Mouse (Mus musculus) lung, postnatal 0 days (tissue): ENCODE results near the gene Gm43517. TPM values are rescaled to one million over a fixed set of nuclear protein-coding genes. Genes with fewer than 3 reads are reported as not detected.

Experiments used
- ATAC-seq: fragments of 200-750 bp; cut with Nextera tagmentation; 2 replicates; pipeline ENCODE4 v1.8.0; 2017; ENCODE audit warnings: moderate library complexity
- DNase-seq: peaks from one replicate; pipeline ENCODE4 v3.0.0-alpha.2; 2016; ENCODE audit warnings: low spot score
- H3K27ac ChIP-seq: fragments of 300-500 bp; sonication (generic); 2 replicates; pipeline ENCODE4 v1.5.1; 2014; ENCODE audit warnings: antibody characterized with exemption, mild to moderate bottlenecking, low read length, mixed read lengths
- H3K27me3 ChIP-seq: fragments of 300-500 bp; sonication (generic); replicated peaks from 2 replicates; pipeline ENCODE4 v1.6.1; 2014; ENCODE audit warnings: low read length, mixed read lengths; ENCODE audit not compliant: insufficient read depth
- H3K36me3 ChIP-seq: fragments of 300-500 bp; sonication (generic); 2 replicates; pipeline ENCODE4 v1.6.1; 2014; ENCODE audit warnings: low read length, mixed read lengths; ENCODE audit not compliant: insufficient read depth
- H3K4me1 ChIP-seq: fragments of 300-500 bp; sonication (generic); 2 replicates; pipeline ENCODE4 v1.6.1; 2014; ENCODE audit warnings: antibody characterized with exemption, low read depth, low read length, mixed read lengths; ENCODE audit not compliant: insufficient read depth
- H3K4me2 ChIP-seq: fragments of 300-500 bp; sonication (generic); replicated peaks from 2 replicates; pipeline ENCODE4 v1.6.1; 2014; ENCODE audit warnings: low read depth, mild to moderate bottlenecking, low read length, moderate library complexity, mixed read lengths
- H3K4me3 ChIP-seq: fragments of 300-500 bp; sonication (generic); 2 replicates; pipeline ENCODE4 v1.5.1; 2014; ENCODE audit warnings: low read depth, low read length
- H3K9ac ChIP-seq: fragments of 300-500 bp; sonication (generic); replicated peaks from 2 replicates; pipeline ENCODE4 v1.6.1; 2014; ENCODE audit warnings: low read depth, mild to moderate bottlenecking
- H3K9me3 ChIP-seq: fragments of 300-500 bp; sonication (generic); 2 replicates; pipeline ENCODE4 v1.6.1; 2016; ENCODE audit warnings: low read length, mixed read lengths
- CTCF ChIP-seq: IDR thresholded peaks from 2 replicates; pipeline ENCODE4 v1.5.1; 2016; ENCODE audit warnings: antibody characterized with exemption, mild to moderate bottlenecking
- EP300 ChIP-seq: IDR thresholded peaks from 2 replicates; pipeline ENCODE4 v1.6.1; 2016; ENCODE audit warnings: antibody characterized with exemption, mild to moderate bottlenecking, control low read depth
- whole genome bisulfite sequencing: fragments of 180-500 bp; shearing (Covaris S2); extraction: QIAGEN DNeasy Blood & Tissue Kit; methylation state at CpG from one replicate; pipeline ENCODE4 v1.1.7; 2014; 5-methylcytosine and 5-hydroxymethylcytosine counted together
- polyA plus RNA-seq: library from polyadenylated mRNA; unstranded; fragments of >200 nt; fragmentation: Nextera tagmentation; extraction: Ambion mirVana; gene quantifications from 2 replicates; pipeline ENCODE4 v1.2.1, GENCODE M21; 2015

Gene Gm43517
- not detected in 2 replicates for polyA plus RNA-seq

DNA sequence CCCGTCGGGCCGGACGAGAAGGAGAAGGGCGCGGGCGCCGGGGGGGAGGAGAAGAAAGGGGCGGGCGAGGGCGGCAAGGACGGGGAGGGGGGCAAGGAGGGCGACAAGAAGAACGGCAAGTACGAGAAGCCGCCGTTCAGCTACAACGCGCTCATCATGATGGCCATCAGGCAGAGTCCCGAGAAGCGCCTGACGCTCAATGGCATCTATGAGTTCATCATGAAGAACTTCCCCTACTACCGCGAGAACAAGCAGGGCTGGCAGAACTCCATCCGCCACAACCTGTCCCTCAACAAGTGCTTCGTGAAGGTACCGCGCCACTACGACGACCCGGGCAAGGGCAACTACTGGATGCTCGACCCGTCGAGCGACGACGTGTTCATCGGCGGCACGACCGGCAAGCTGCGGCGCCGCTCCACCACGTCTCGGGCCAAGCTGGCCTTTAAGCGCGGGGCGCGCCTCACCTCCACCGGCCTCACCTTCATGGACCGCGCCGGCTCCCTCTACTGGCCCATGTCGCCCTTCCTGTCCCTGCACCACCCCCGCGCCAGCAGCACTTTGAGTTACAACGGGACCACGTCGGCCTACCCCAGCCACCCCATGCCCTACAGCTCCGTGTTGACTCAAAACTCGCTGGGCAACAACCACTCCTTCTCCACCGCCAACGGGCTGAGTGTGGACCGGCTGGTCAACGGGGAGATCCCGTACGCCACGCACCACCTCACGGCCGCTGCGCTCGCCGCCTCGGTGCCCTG is at the start of gene Gm43517:
Gm43517 (plus strand) TSS at position 299 of the 755 bp plus-strand sequence.
- DNase-seq (no peak), ATAC-seq (peak; percentile 30)
- TF ChIP-seq EP300 (no peak), CTCF (peak; percentile 32)
- Histone ChIP-seq H3K4me2 (peak within 1 kb of the TSS; percentile 53), H3K9ac (no peak within 1 kb of the TSS), H3K36me3 (no peaks in the 10 kb centered on the region), H3K9me3 (no peaks in the 10 kb centered on the region), H3K27me3 (peaks cover 71% of the 10 kb centered on the region), H3K27ac (no peak within 1 kb of the TSS), H3K4me3 (peak within 1 kb of the TSS; percentile 37), H3K4me1 (peaks cover 7% of the 10 kb centered on the region; the same call in 1 of the 2 replicates)
- WGBS: 1% methylated on average over 69 of the region's 75 CpGs

DNA sequence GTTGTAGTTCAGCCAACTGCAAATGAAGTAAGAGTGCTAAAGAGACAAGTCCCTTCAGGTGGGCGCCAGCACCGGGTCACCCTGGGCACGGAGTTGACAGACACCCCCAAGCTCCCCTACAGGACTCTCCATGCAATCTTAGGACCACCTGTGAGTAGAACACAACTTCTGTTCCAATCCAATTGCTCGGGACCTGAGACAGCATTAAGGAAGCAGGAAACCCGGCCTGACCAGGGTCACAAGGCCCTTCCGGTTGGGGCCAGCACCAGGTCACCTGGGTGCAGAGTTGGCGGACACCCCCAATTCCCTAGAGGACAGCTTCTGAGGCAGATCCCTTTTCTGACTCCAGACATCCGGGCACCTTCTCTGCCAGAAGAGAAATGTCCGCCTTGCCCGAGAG is 35.3 kb upstream of the Gm43517 start:
- DNase-seq: no peak
- WGBS: 85% methylated on average over 10 of the region's 10 CpGs
- H3K36me3 ChIP-seq: no peaks in the 10 kb centered on the region
- no peak overlapping the region for H3K9ac ChIP-seq
- TF ChIP-seq EP300 (no peak), CTCF (no peak)
- H3K4me3 ChIP-seq: no peak overlapping the region
- no peak for ATAC-seq
- no peaks in the 10 kb centered on the region for H3K9me3 ChIP-seq
- H3K4me2 ChIP-seq: no peak overlapping the region
- H3K27ac ChIP-seq: no peak overlapping the region
- no peaks in the 10 kb centered on the region for H3K27me3 ChIP-seq
- H3K4me1 ChIP-seq: no peaks in the 10 kb centered on the region

DNA sequence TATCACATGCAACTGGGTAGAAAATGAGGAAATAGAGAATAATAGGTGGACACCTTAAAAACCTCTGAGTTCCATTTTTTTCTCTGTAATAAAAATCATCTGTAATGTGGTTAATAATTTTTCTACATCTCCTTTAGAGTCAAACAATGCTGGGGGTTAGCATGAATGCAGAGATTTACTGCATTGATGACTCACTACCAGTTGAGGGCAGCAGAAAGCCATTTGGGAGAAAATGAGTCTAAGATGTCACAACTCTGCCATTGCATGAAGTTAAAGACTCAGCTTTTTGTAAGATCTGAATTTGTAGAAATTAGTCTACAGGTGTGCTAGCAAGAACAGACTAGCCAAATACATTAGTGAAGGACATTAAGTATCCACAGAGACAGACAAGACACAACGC is 16.0 kb upstream of the Gm43517 start:
- WGBS: 59% methylated on average over 1 of the region's 1 CpGs
- Histone ChIP-seq H3K4me3 (no peak overlapping the region), H3K4me1 (no peaks in the 10 kb centered on the region), H3K27ac (no peak overlapping the region), H3K9me3 (no peaks in the 10 kb centered on the region), H3K36me3 (no peaks in the 10 kb centered on the region), H3K9ac (no peak overlapping the region), H3K27me3 (peaks cover 6% of the 10 kb centered on the region; the same call in 1 of the 2 replicates), H3K4me2 (no peak overlapping the region)
- DNase-seq (no peak), ATAC-seq (no peak)
- TF ChIP-seq CTCF (peak; percentile 53), EP300 (no peak)

DNA sequence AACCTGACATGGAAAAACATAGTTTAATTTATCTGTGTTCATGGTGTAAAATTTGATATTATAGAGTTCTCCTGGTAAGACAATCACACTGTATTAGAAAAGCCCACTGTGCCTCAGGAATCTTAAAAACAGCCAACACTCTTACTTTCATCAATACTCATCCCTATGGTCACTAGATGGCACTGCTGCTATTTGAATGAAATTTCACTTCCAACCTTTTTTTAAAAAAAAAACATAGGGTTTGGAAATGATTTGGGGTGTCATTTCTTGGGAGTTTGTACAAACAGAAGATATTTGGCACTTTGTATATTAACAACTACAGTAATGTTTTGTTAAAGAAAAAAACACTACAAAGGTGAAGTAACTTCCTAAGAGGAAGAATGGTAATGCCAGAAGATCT is 12.8 kb upstream of the Gm43517 start:
- peaks cover 30% of the 10 kb centered on the region for H3K27me3 ChIP-seq
- H3K4me1 ChIP-seq: peaks cover 4% of the 10 kb centered on the region; the same call in 1 of the 2 replicates
- no peak overlapping the region for H3K4me3 ChIP-seq
- H3K36me3 ChIP-seq: no peaks in the 10 kb centered on the region
- TF ChIP-seq CTCF (peak; percentile 52), EP300 (no peak)
- ATAC-seq: no peak
- no peak overlapping the region for H3K9ac ChIP-seq
- no peak for DNase-seq
- H3K9me3 ChIP-seq: no peaks in the 10 kb centered on the region
- H3K4me2 ChIP-seq: no peak overlapping the region
- H3K27ac ChIP-seq: no peak overlapping the region

DNA sequence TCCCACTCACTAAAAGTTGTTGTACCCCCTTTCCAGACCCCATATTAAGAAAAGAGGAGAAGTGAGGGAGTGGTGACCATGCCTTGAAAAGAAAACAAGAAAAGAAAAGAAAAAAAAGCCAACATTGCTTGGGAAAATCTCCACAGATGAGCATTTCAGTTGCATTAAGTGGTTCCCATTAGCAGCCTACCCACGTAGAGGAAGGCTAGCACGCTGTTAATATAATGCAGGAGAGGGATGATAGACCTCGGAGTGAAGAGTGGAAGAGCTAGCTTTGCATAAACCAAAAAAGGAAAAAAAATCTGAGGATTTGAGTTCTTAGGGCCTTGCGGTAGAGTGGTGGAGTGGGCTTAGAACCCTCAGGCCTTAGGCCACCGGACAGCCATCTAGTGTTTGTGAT is 11.8 kb upstream of the Gm43517 start:
- no peak for DNase-seq
- Histone ChIP-seq H3K4me2 (no peak overlapping the region), H3K9ac (no peak overlapping the region), H3K4me3 (no peak overlapping the region), H3K27ac (no peak overlapping the region), H3K36me3 (no peaks in the 10 kb centered on the region), H3K9me3 (no peaks in the 10 kb centered on the region), H3K4me1 (peaks cover 4% of the 10 kb centered on the region; the same call in 1 of the 2 replicates), H3K27me3 (peaks cover 40% of the 10 kb centered on the region)
- WGBS: 17% methylated on average over 5 of the region's 5 CpGs
- no peak for TF ChIP-seq CTCF
- no peak for TF ChIP-seq EP300
- no peak for ATAC-seq

DNA sequence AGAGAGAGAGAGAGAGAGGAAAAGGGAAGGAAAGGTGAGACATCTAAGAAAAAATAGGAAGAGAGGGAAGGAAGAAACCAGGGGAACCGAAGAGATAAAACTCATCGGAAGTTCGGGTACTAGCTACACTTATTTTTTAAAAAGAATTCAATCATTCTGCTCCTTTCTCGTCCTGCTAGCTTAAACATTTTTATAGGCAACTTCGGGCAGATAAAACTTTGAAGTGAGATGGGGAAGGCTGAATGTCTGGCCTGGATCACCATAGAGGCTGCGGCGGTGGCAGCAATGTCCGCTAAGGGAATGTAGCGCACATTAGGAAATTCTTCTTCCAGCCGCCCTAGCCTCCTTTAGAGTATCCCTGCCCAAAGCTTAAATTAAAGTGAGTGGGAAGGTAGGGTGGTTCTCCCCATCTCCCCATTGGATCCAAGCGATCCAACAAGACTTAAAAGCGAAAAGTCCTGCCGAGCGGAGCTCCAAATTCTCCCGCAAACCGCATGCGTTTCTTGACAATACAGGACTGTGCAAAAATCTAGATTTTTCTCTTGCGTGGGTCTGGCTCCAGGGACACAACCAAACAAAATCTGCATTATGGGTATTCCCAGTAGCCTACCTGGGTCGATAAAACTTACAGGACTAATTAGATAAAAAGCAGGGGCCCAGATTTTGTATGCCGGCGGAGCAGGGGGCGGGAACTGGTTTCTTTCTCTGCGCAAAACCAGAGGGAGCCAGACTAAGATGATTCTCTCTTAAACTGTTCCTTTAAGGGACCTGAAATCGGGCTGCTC is 11.0 kb upstream of the Gm43517 start:
- Histone ChIP-seq H3K9me3 (no peaks in the 10 kb centered on the region), H3K9ac (no peak overlapping the region), H3K27me3 (peaks cover 47% of the 10 kb centered on the region), H3K27ac (no peak overlapping the region), H3K4me1 (peaks cover 4% of the 10 kb centered on the region; the same call in 1 of the 2 replicates), H3K4me3 (peak overlapping the region; percentile 28; the same call in 1 of the 2 replicates), H3K4me2 (peak overlapping the region; percentile 27), H3K36me3 (no peaks in the 10 kb centered on the region)
- TF ChIP-seq CTCF: no peak
- no peak for TF ChIP-seq EP300
- DNase-seq (no peak), ATAC-seq (no peak)
- 4% methylated on average over 24 of the region's 24 CpGs for WGBS
